Mouse (Mus musculus) layer of hippocampus, postnatal 14 days (tissue): ENCODE data around the gene 2310079G19Rik. TPM values are rescaled to one million over a fixed set of nuclear protein-coding genes. Genes with fewer than 3 reads are reported as not detected.

Experiments
- total RNA-seq, 2 experiments: library from RNA; stranded (reverse); gene quantifications; 2 replicates each; pipeline ENCODE4 v1.2.3; 2021

Gene 2310079G19Rik
- total RNA-seq, 2 experiments from 2014 or later: not detected

Other genes with a start within 250 kb of the 2310079G19Rik start
- not detected for gene Cldn17, start 120.7 kb downstream of the 2310079G19Rik start, total RNA-seq
- gene Cldn8, start 64.5 kb downstream of the 2310079G19Rik start, total RNA-seq: not detected
- gene Krtap24-1, start 15.4 kb downstream of the 2310079G19Rik start, total RNA-seq: not detected
- gene Krtap26-1, start 20.1 kb upstream of the 2310079G19Rik start, total RNA-seq: not detected
- gene Krtap27-1, start 44.0 kb upstream of the 2310079G19Rik start, total RNA-seq: not detected
- gene 2310061N02Rik, start 80.3 kb upstream of the 2310079G19Rik start, total RNA-seq: not detected
- not detected for gene Krtap13-1, start 101.2 kb upstream of the 2310079G19Rik start, total RNA-seq
- gene Krtap13, start 124.0 kb upstream of the 2310079G19Rik start, total RNA-seq: not detected
- gene 2310034C09Rik, start 131.2 kb upstream of the 2310079G19Rik start, total RNA-seq: not detected
- gene 2310057N15Rik, start 146.5 kb upstream of the 2310079G19Rik start, total RNA-seq: not detected
- gene Gm5965, start 150.2 kb upstream of the 2310079G19Rik start, total RNA-seq: not detected
- gene Gm20741, start 184.6 kb upstream of the 2310079G19Rik start, total RNA-seq: not detected
- gene Krtap15, start 192.5 kb upstream of the 2310079G19Rik start, total RNA-seq: not detected
- not detected for gene Krtap14, start 198.5 kb upstream of the 2310079G19Rik start, total RNA-seq
- not detected for gene Krtap19-1, start 241.7 kb upstream of the 2310079G19Rik start, total RNA-seq
- gene Krtap19-2, start 246.6 kb upstream of the 2310079G19Rik start, total RNA-seq: not detected